Mouse (Mus musculus) stomach, embryonic 14.5 days (tissue): ENCODE results near the gene Evc2. TPM values are rescaled to one million over a fixed set of nuclear protein-coding genes. Genes with fewer than 3 reads are reported as not detected.
A peak's percentile ranks its signal among the peaks of the same experiment; 100 is the strongest.

Experiments used
- ATAC-seq: fragments of 200-750 bp; cut with Nextera tagmentation; 2 replicates; pipeline ENCODE4 v1.8.0; 2017; ENCODE audit warnings: low read depth, moderate TSS enrichment; ENCODE audit not compliant: insufficient number of reproducible peaks, insufficient read depth, low FRiP score
- H3K27ac ChIP-seq: fragments of 300-500 bp; sonication (generic); 2 replicates; pipeline ENCODE4 v1.5.1; 2014; ENCODE audit warnings: mild to moderate bottlenecking, low read length, moderate library complexity, mixed read lengths
- H3K27me3 ChIP-seq: fragments of 300-500 bp; sonication (generic); 2 replicates; pipeline ENCODE4 v1.6.1; 2014; ENCODE audit warnings: low read length, control low read depth, mixed read lengths; ENCODE audit not compliant: control insufficient read depth, insufficient read depth
- H3K36me3 ChIP-seq: fragments of 300-500 bp; sonication (generic); 2 replicates; pipeline ENCODE4 v1.6.1; 2014; ENCODE audit warnings: mild to moderate bottlenecking, control low read depth, low read length, moderate library complexity, mixed read lengths; ENCODE audit not compliant: control insufficient read depth, insufficient read depth
- H3K4me1 ChIP-seq: fragments of 300-500 bp; sonication (generic); 2 replicates; pipeline ENCODE4 v1.6.1; 2014; ENCODE audit warnings: low read length, control low read depth, mixed read lengths; ENCODE audit not compliant: control insufficient read depth, insufficient read depth
- H3K4me2 ChIP-seq: fragments of 300-500 bp; sonication (generic); replicated peaks from 2 replicates; pipeline ENCODE4 v1.6.1; 2014; ENCODE audit warnings: low read depth, low read length, control low read depth
- H3K4me3 ChIP-seq: fragments of 300-500 bp; sonication (generic); 2 replicates; pipeline ENCODE4 v1.5.1; 2014; ENCODE audit warnings: low read depth, low read length, control low read depth
- H3K9ac ChIP-seq: fragments of 300-500 bp; sonication (generic); replicated peaks from 2 replicates; pipeline ENCODE4 v1.6.1; 2014; ENCODE audit warnings: low read depth, mild to moderate bottlenecking, control low read depth, low read length, moderate library complexity, mixed read lengths
- H3K9me3 ChIP-seq: fragments of 300-500 bp; sonication (generic); 2 replicates; pipeline ENCODE4 v1.6.1; 2016; ENCODE audit warnings: low read depth, low read length, control low read depth; ENCODE audit not compliant: control insufficient read depth
- WGBS: fragments of 180-500 bp; shearing (Covaris S2); extraction: QIAGEN DNeasy Blood & Tissue Kit; methylation state at CpG from one replicate; pipeline ENCODE4 v1.1.7; 2014; 5-methylcytosine and 5-hydroxymethylcytosine counted together
- polyA plus RNA-seq: library from polyadenylated mRNA; unstranded; fragments of >200 nt; fragmentation: Nextera tagmentation; extraction: Ambion mirVana; gene quantifications from 2 replicates; pipeline ENCODE4 v1.2.1, GENCODE M21; 2014

Gene Evc2
- polyA plus RNA-seq, 1 experiment from 2014 or later, result 16.2 TPM

DNA sequence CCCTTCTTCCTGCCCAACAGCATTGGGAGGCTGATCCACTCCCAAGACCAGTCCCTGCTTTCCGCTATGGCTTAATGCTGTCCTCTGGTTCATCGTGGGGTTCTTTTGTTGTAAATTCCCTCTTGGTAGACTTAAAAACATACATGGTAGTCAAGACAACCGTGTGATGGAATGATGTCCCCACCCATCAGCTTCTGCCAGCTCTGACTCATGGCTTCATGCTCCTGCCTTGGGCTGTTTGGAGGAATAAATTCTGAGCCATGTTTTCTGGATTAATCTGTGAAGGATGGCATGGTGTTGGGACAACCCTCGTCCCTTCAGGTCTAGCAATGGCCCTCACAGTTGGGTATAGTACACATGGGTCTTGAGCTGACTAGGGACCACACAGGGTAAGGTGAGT lies 42.3 kb downstream of the Evc2 start:
- 93% methylated on average over 4 of the region's 4 CpGs for WGBS
- ATAC-seq, result no peak
- Histone ChIP-seq H3K9me3 (no peaks in the 10 kb centered on the region), H3K4me2 (no peak overlapping the region), H3K27ac (no peak overlapping the region), H3K4me3 (no peak overlapping the region), H3K9ac (no peak overlapping the region), H3K27me3 (no peaks in the 10 kb centered on the region), H3K36me3 (peaks cover 30% of the 10 kb centered on the region), H3K4me1 (no peaks in the 10 kb centered on the region)

DNA sequence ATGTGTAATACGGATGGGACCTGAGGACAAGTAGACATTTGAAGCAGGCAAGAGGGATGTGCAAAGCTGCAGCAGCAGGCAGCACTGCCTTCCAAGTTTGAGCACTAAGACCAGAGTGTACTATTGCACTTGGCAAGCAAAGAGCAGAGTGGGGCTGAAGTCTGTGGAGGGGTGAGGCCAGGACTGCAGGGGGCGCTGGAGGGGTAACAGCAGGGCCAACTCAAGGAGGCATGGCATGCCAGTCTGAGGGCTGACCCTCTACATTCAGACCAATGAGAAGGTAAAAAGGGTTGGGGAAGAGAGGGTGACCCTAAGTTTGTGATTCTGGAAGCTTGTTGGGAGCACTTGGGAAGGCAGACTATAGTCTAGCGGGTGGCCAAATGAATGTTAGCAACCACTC lies 45.3 kb downstream of the Evc2 start:
- Histone ChIP-seq H3K27me3 (no peaks in the 10 kb centered on the region), H3K9me3 (no peaks in the 10 kb centered on the region), H3K9ac (no peak overlapping the region), H3K36me3 (peaks cover 36% of the 10 kb centered on the region), H3K4me3 (no peak overlapping the region), H3K4me1 (no peaks in the 10 kb centered on the region), H3K4me2 (no peak overlapping the region), H3K27ac (no peak overlapping the region)
- 0 out of 2 replicates have a peak, but pooled peaks have one; percentile 10 for ATAC-seq
- WGBS, result 87% methylated on average over 3 of the region's 3 CpGs

DNA sequence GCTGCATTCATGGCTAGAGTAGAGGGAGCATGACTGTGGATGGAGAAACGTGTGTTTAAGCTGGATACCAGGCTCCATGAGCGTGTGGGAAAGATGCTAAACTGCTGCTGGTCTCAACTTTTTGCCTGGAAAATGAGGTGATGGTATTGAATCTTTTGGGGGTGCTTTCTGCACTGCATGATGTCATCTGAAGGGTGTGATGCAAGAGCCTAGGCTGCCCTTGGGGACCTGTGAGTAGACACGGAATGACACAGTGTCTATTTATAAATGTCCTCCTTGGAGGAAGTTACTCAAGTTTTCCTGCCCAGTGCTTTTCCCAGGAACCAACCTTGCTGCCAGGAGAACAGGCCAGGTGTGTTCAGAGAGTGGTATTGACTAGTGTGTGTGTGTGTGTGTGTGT lies 50.3 kb downstream of the Evc2 start:
- no peak overlapping the region for H3K4me3 ChIP-seq
- H3K27me3 ChIP-seq, result no peaks in the 10 kb centered on the region
- no peaks in the 10 kb centered on the region for H3K9me3 ChIP-seq
- H3K36me3 ChIP-seq, result peaks cover 25% of the 10 kb centered on the region
- no peak for ATAC-seq
- WGBS, result 82% methylated on average over 3 of the region's 3 CpGs
- no peaks in the 10 kb centered on the region for H3K4me1 ChIP-seq
- no peak overlapping the region for H3K27ac ChIP-seq
- H3K4me2 ChIP-seq, result no peak overlapping the region
- no peak overlapping the region for H3K9ac ChIP-seq

DNA sequence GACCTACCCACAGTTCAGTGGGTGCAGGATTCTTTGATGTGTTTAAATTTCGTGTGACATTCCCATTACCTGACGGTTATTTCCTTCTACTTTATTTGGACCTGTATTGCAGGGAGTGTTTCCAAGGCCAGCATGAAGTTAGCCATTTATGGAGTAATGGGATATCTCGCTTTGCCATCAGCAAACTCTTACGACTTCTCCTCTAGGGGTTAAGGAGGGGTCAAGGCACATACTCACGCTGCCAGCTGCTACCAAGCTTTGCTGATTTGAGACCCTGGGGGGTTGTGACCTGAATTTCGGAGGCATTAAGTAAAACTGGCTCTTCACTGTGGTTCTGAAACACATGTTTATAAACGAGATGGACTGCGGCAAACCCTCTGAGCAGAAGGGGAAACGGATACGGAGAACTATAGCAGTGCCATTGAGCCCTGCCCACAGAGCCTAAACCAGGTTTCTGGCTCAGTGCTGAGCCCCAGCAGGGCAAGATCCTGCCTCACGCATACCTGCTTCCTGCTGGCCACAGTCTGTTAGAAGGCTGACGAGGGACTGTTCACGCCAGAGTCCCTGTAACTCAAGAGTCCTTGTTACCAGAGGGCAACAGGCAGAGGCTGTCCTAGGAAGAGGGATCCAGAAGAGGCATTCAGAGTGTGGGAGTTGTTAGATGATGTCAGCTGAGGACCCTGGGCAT lies 51.7 kb downstream of the Evc2 start:
- no peak overlapping the region for H3K27ac ChIP-seq
- no peaks in the 10 kb centered on the region for H3K27me3 ChIP-seq
- H3K9me3 ChIP-seq, result no peaks in the 10 kb centered on the region
- peaks cover 19% of the 10 kb centered on the region; the same call in 1 of the 2 replicates for H3K36me3 ChIP-seq
- no peak for ATAC-seq
- H3K4me2 ChIP-seq, result no peak overlapping the region
- no peaks in the 10 kb centered on the region for H3K4me1 ChIP-seq
- H3K4me3 ChIP-seq, result no peak overlapping the region
- WGBS, result 57% methylated on average over 13 of the region's 13 CpGs
- H3K9ac ChIP-seq, result no peak overlapping the region

DNA sequence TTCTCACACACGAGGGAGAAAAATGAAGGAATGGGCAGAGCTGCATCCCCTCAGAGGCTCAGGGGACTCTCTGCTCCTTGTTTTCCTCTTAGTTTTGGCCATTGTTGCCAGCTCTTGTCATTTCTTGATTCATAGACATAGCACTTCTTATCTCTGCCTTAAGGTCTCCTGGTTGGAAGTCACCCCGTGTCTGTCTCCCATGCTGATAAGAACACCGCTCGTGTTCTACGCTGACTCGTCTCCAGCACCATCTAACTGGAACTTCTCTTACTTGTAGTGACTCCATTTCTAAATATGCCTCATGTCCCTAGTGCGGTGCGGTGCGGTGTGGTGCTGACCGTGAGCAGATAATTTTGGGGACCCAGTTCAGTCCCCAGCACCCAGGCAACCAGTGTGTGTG lies 52.6 kb downstream of the Evc2 start:
- Histone ChIP-seq H3K36me3 (peaks cover 24% of the 10 kb centered on the region), H3K4me2 (no peak overlapping the region), H3K9me3 (no peaks in the 10 kb centered on the region), H3K27me3 (no peaks in the 10 kb centered on the region), H3K4me1 (no peaks in the 10 kb centered on the region), H3K27ac (no peak overlapping the region), H3K4me3 (no peak overlapping the region), H3K9ac (no peak overlapping the region)
- 91% methylated on average over 10 of the region's 10 CpGs for WGBS
- no peak for ATAC-seq

DNA sequence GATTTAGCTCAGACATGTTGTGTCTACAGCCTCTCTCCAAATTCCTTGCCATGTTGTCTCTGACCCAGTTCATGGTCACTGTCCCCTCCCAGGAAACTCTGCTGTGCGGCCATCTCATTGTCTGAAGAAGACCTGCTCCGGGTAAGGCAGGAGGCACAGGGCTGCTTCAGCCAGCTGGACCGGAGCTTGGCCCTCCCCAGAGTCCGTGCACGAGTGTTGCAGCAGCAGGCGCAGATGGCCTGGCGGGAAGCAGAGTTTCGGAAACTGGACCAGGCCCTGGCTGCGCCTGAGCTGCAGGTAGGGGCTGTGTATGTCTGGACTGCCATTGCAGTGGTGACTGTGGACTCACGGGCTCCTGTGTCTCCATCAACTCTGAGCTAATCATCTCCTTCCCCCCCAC lies 53.6 kb downstream of the Evc2 start:
- Histone ChIP-seq H3K9me3 (no peaks in the 10 kb centered on the region), H3K4me1 (no peaks in the 10 kb centered on the region), H3K4me2 (no peak overlapping the region), H3K36me3 (peaks cover 24% of the 10 kb centered on the region), H3K27me3 (no peaks in the 10 kb centered on the region), H3K4me3 (no peak overlapping the region), H3K27ac (no peak overlapping the region), H3K9ac (no peak overlapping the region)
- 88% methylated on average over 10 of the region's 10 CpGs for WGBS
- ATAC-seq, result no peak

DNA sequence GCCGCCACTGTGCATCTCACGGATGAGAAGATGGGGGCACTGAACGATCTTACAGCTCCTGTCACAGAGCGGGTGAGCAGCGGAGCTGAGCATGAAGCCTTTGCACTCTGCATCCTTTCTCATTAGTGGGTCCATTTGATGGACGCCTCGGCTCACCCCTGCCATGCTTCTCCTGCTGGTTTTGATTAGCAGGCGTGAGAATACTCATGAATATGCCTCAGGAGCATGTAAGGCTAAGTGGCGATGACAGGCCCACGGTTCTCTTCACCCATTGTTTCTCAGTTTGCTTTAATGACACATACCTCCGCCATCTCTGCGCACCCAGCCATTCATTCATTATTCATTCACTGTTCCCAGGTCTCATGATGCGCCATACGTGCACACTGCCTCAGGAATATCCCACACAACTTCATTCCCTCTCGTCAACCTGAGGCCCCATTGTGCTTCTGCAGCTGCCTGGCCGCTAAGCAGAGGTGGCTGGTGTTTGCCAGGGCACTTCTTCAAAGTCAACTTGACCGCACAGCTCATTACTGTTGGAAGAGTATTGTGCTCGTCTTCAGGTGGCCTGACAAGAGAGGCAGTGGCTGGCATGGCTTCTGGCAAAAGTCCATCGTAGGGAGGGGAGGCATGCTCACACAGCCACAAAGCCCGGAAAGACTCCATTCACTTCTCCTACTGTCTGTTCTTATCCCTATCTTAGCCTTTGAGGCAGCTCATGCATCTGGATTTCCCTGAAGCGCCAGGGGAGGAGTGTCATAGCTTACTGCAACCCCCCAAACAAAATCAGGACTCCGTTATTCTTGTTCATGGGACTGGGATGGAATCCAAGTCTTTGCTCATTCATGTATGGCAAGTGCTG lies 57.1 kb downstream of the Evc2 start:
- no peaks in the 10 kb centered on the region for H3K4me1 ChIP-seq
- H3K9me3 ChIP-seq, result no peaks in the 10 kb centered on the region; the same call in 1 of the 2 replicates
- no peak overlapping the region for H3K4me3 ChIP-seq
- no peaks in the 10 kb centered on the region for H3K27me3 ChIP-seq
- no peak for ATAC-seq
- no peak overlapping the region for H3K4me2 ChIP-seq
- WGBS, result 90% methylated on average over 22 of the region's 22 CpGs
- H3K36me3 ChIP-seq, result peaks cover 11% of the 10 kb centered on the region
- no peak overlapping the region for H3K9ac ChIP-seq
- no peak overlapping the region for H3K27ac ChIP-seq

DNA sequence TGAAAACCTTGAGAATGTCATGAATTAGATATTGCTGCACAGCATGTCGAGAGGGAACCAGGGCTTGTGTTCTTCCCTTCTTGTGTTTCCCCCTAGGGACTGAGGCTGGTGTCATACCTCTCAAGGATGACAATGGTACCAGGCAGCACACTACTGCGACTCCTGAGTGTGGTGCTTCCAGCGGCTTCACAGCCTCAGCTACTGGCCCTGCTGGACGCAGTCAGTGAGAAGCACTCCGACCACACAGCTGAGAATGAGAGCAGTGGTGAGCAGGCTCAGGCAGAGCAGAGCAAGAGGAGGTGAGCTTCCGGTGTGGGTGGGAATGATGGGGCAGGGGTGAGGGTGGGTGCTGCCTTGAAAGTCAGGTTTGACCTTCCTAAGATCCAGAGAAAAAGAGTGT lies 80.7 kb downstream of the Evc2 start:
- no peak for ATAC-seq
- no peaks in the 10 kb centered on the region for H3K27me3 ChIP-seq

More for the DNA sequence above, 80.7 kb downstream of the Evc2 start:
- H3K27ac ChIP-seq, result no peak overlapping the region
- H3K4me3 ChIP-seq, result no peak overlapping the region
- peaks cover 17% of the 10 kb centered on the region for H3K36me3 ChIP-seq
- WGBS, result 92% methylated on average over 6 of the region's 6 CpGs
- H3K9ac ChIP-seq, result no peak overlapping the region
- no peaks in the 10 kb centered on the region for H3K9me3 ChIP-seq
- H3K4me1 ChIP-seq, result no peaks in the 10 kb centered on the region
- no peak overlapping the region for H3K4me2 ChIP-seq
